Mouse (Mus musculus): ENCODE data around the gene Itpr3. TPM values are rescaled to one million over a fixed set of nuclear protein-coding genes. Genes with fewer than 3 reads are reported as not detected.

Gene Itpr3
- polyA plus RNA-seq, 1 experiment from 2014 or later: 0.48 TPM

GRCm38 (mm10) chr17:27051514-27051913 is 5.6 kb upstream of the Itpr3 start:
- ATAC-seq (ENCODE audit: low read depth): 0 out of 2 replicates have a peak, but pooled peaks have one; percentile 24

GRCm38 (mm10) chr17:27056170-27056569 is 934 bp upstream of the Itpr3 start:
- H3K9me3 ChIP-seq (replicated peaks): no peaks in the 10 kb centered on the region
- peaks cover 35% of the 10 kb centered on the region for H3K27me3 ChIP-seq
- DNase-seq (peak; percentile 36), ATAC-seq (ENCODE audit: low read depth) (0 out of 2 replicates have a peak, but pooled peaks have one; percentile 37)
- H3K27ac ChIP-seq: peak overlapping the region; percentile 54; the same call in 1 of the 2 replicates
- H3K4me3 ChIP-seq (replicated peaks): peak overlapping the region; percentile 57
- H3K4me2 ChIP-seq: peak overlapping the region; percentile 80
- peaks cover 34% of the 10 kb centered on the region for H3K4me1 ChIP-seq (replicated peaks)
- H3K36me3 ChIP-seq: no peaks in the 10 kb centered on the region
- H3K9ac ChIP-seq: 0 out of 2 replicates have a peak overlapping the region, but pooled peaks have one; percentile 19
- under 1% methylated on average over 13 of the region's 13 CpGs for WGBS (ENCODE audit: insufficient replicate concordance)

More at GRCm38 (mm10) chr17:27051514-27051913, 5.6 kb upstream of the Itpr3 start:
- Histone ChIP-seq H3K4me3 (replicated peaks) (no peak overlapping the region), H3K27ac (no peak overlapping the region), H3K36me3 (no peaks in the 10 kb centered on the region), H3K4me2 (peak overlapping the region; percentile 35; the same call in 1 of the 2 replicates), H3K9me3 (replicated peaks) (no peaks in the 10 kb centered on the region), H3K27me3 (peaks cover 6% of the 10 kb centered on the region), H3K9ac (no peak overlapping the region), H3K4me1 (replicated peaks) (peaks cover 23% of the 10 kb centered on the region)
- DNase-seq: no peak
- 24% methylated on average over 10 of the region's 11 CpGs for WGBS (ENCODE audit: insufficient replicate concordance)

- no peak overlapping the region for H3K27ac ChIP-seq
- ATAC-seq (ENCODE audit: low read depth) (peak; percentile 54), DNase-seq (no peak)
- 2% methylated on average over 24 of the region's 24 CpGs for WGBS (ENCODE audit: insufficient replicate concordance)
- no peaks in the 10 kb centered on the region for H3K36me3 ChIP-seq
- peak overlapping the region; percentile 57 for H3K4me3 ChIP-seq (replicated peaks)
- H3K4me1 ChIP-seq (replicated peaks): peaks cover 24% of the 10 kb centered on the region
- H3K9me3 ChIP-seq (replicated peaks): no peaks in the 10 kb centered on the region
- H3K4me2 ChIP-seq: peak overlapping the region; percentile 80
- peaks cover 35% of the 10 kb centered on the region for H3K27me3 ChIP-seq
- peak overlapping the region; percentile 60 for H3K9ac ChIP-seq
Measured at GRCm38 (mm10) chr17:27057517-27058055, 482 bp downstream of the Itpr3 start.

GRCm38 (mm10) chr17:27060698-27061097 is 3.6 kb downstream of the Itpr3 start:
- Histone ChIP-seq H3K4me1 (replicated peaks) (peaks cover 32% of the 10 kb centered on the region), H3K9ac (no peak overlapping the region), H3K4me3 (replicated peaks) (no peak overlapping the region), H3K27ac (no peak overlapping the region), H3K4me2 (no peak overlapping the region), H3K9me3 (replicated peaks) (no peaks in the 10 kb centered on the region), H3K36me3 (no peaks in the 10 kb centered on the region), H3K27me3 (peaks cover 35% of the 10 kb centered on the region)
- WGBS (ENCODE audit: insufficient replicate concordance): 57% methylated on average over 8 of the region's 8 CpGs
- DNase-seq (no peak), ATAC-seq (ENCODE audit: low read depth) (no peak)

GRCm38 (mm10) chr17:27061727-27062126 is 4.6 kb downstream of the Itpr3 start:
- DNase-seq (no peak), ATAC-seq (ENCODE audit: low read depth) (no peak)
- H3K4me1 ChIP-seq (replicated peaks): peaks cover 35% of the 10 kb centered on the region
- no peak overlapping the region for H3K4me2 ChIP-seq
- WGBS (ENCODE audit: insufficient replicate concordance): 77% methylated on average over 3 of the region's 3 CpGs
- no peak overlapping the region for H3K9ac ChIP-seq
- H3K9me3 ChIP-seq (replicated peaks): no peaks in the 10 kb centered on the region
- H3K27ac ChIP-seq: no peak overlapping the region
- no peak overlapping the region for H3K4me3 ChIP-seq (replicated peaks)
- H3K27me3 ChIP-seq: peaks cover 27% of the 10 kb centered on the region
- no peaks in the 10 kb centered on the region for H3K36me3 ChIP-seq

- Histone ChIP-seq H3K4me2 (no peak overlapping the region), H3K27me3 (peaks cover 18% of the 10 kb centered on the region), H3K4me1 (replicated peaks) (peaks cover 32% of the 10 kb centered on the region), H3K4me3 (replicated peaks) (no peak overlapping the region), H3K36me3 (no peaks in the 10 kb centered on the region), H3K27ac (no peak overlapping the region), H3K9me3 (replicated peaks) (no peaks in the 10 kb centered on the region), H3K9ac (no peak overlapping the region)
- no peak for ATAC-seq (ENCODE audit: low read depth)
- DNase-seq: no peak
- 73% methylated on average over 7 of the region's 7 CpGs for WGBS (ENCODE audit: insufficient replicate concordance)
Measured at GRCm38 (mm10) chr17:27062684-27063083, 5.6 kb downstream of the Itpr3 start.

- Histone ChIP-seq H3K36me3 (no peaks in the 10 kb centered on the region), H3K4me1 (replicated peaks) (peaks cover 23% of the 10 kb centered on the region), H3K4me3 (replicated peaks) (no peak overlapping the region), H3K9me3 (replicated peaks) (no peaks in the 10 kb centered on the region), H3K9ac (no peak overlapping the region), H3K4me2 (no peak overlapping the region), H3K27me3 (peaks cover 7% of the 10 kb centered on the region), H3K27ac (no peak overlapping the region)
- ATAC-seq (ENCODE audit: low read depth): no peak
- WGBS (ENCODE audit: insufficient replicate concordance): 33% methylated on average over 6 of the region's 6 CpGs
- no peak for DNase-seq
Measured at GRCm38 (mm10) chr17:27063717-27064116, 6.6 kb downstream of the Itpr3 start.

- Histone ChIP-seq H3K4me1 (replicated peaks) (peaks cover 23% of the 10 kb centered on the region), H3K4me3 (replicated peaks) (no peak overlapping the region), H3K36me3 (no peaks in the 10 kb centered on the region), H3K9ac (no peak overlapping the region), H3K4me2 (no peak overlapping the region), H3K27me3 (peaks cover 2% of the 10 kb centered on the region), H3K27ac (no peak overlapping the region), H3K9me3 (replicated peaks) (no peaks in the 10 kb centered on the region)
- ATAC-seq (ENCODE audit: low read depth): no peak
- no peak for DNase-seq
- WGBS (ENCODE audit: insufficient replicate concordance): 52% methylated on average over 2 of the region's 2 CpGs
Measured at GRCm38 (mm10) chr17:27064195-27064594, 7.1 kb downstream of the Itpr3 start.

GRCm38 (mm10) chr17:27066065-27066464 is 9.0 kb downstream of the Itpr3 start:
- 36% methylated on average over 7 of the region's 7 CpGs for WGBS (ENCODE audit: insufficient replicate concordance)
- no peaks in the 10 kb centered on the region for H3K27me3 ChIP-seq
- H3K4me2 ChIP-seq: no peak overlapping the region
- H3K4me3 ChIP-seq (replicated peaks): no peak overlapping the region
- H3K4me1 ChIP-seq (replicated peaks): peaks cover 23% of the 10 kb centered on the region
- DNase-seq: no peak
- no peaks in the 10 kb centered on the region for H3K36me3 ChIP-seq
- H3K27ac ChIP-seq: no peak overlapping the region
- H3K9me3 ChIP-seq (replicated peaks): no peaks in the 10 kb centered on the region
- ATAC-seq (ENCODE audit: low read depth): peak; percentile 50; the same call in 1 of the 2 replicates
- no peak overlapping the region for H3K9ac ChIP-seq

- H3K4me3 ChIP-seq (replicated peaks): no peak overlapping the region
- no peak overlapping the region for H3K27ac ChIP-seq
- H3K9ac ChIP-seq: no peak overlapping the region
- no peak for DNase-seq
- 68% methylated on average over 5 of the region's 5 CpGs for WGBS (ENCODE audit: insufficient replicate concordance)
- H3K4me1 ChIP-seq (replicated peaks): peaks cover 20% of the 10 kb centered on the region
- no peaks in the 10 kb centered on the region for H3K27me3 ChIP-seq
- H3K9me3 ChIP-seq (replicated peaks): no peaks in the 10 kb centered on the region
- H3K36me3 ChIP-seq: no peaks in the 10 kb centered on the region
- no peak for ATAC-seq (ENCODE audit: low read depth)
- H3K4me2 ChIP-seq: no peak overlapping the region
Measured at GRCm38 (mm10) chr17:27069071-27069470, 12.0 kb downstream of the Itpr3 start.

- no peak overlapping the region for H3K4me2 ChIP-seq
- no peaks in the 10 kb centered on the region for H3K27me3 ChIP-seq
- no peak overlapping the region for H3K4me3 ChIP-seq (replicated peaks)
- H3K4me1 ChIP-seq (replicated peaks): peaks cover 35% of the 10 kb centered on the region
- ATAC-seq (ENCODE audit: low read depth): no peak
- 73% methylated on average over 7 of the region's 7 CpGs for WGBS (ENCODE audit: insufficient replicate concordance)
- no peaks in the 10 kb centered on the region for H3K36me3 ChIP-seq
- no peak for DNase-seq
- H3K27ac ChIP-seq: no peak overlapping the region
- H3K9me3 ChIP-seq (replicated peaks): no peaks in the 10 kb centered on the region
- H3K9ac ChIP-seq: no peak overlapping the region
Measured at GRCm38 (mm10) chr17:27070913-27071312, 13.8 kb downstream of the Itpr3 start.

GRCm38 (mm10) chr17:27071630-27072029 is 14.5 kb downstream of the Itpr3 start:
- no peaks in the 10 kb centered on the region for H3K9me3 ChIP-seq (replicated peaks)
- ATAC-seq (ENCODE audit: low read depth): no peak
- no peak overlapping the region for H3K27ac ChIP-seq
- 32% methylated on average over 6 of the region's 6 CpGs for WGBS (ENCODE audit: insufficient replicate concordance)
- H3K4me1 ChIP-seq (replicated peaks): peaks cover 28% of the 10 kb centered on the region
- no peaks in the 10 kb centered on the region for H3K36me3 ChIP-seq
- H3K4me2 ChIP-seq: no peak overlapping the region
- H3K27me3 ChIP-seq: no peaks in the 10 kb centered on the region
- DNase-seq: no peak
- H3K9ac ChIP-seq: no peak overlapping the region
- H3K4me3 ChIP-seq (replicated peaks): no peak overlapping the region

Data from liver, embryonic 13.5 days (tissue).